Mouse (Mus musculus): ENCODE measurements at regions not wholly inside any gene's neighbourhood (a gene's known extent, or its start where the extent isn't known, plus 50 kb on each side); places are given as distances from the start of the nearest gene placed in this dataset.
A peak's percentile ranks its signal among the peaks of the same experiment; 100 is the strongest.

DNA sequence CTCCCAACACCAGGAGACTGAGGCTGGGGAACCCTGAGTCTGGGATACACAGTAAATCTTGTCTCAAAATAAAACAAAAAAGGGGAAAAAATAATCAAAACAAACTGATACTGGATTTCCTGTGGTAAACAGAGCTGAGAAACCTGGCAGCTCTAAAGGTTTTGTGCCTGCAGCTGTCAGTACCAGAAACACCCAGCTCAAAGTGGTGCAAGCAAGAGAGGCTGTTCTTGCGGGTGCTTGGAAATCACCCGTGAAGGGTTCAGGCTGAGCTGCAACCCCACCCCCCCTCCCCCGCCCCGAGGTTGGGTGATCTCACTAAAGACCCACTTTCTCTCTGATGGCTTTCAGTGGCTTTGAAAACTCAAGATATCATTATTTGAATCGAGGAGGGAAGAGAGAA, 90.1 kb upstream of the Sall1 start:
- no peak overlapping the region for H3K27ac ChIP-seq (ENCODE audit: low read depth, low read length)
- H3K9ac ChIP-seq (ENCODE audit: low read length), result no peak overlapping the region
- WGBS, result 57% methylated on average over 5 of the region's 5 CpGs
- no peaks in the 10 kb centered on the region for H3K9me3 ChIP-seq (ENCODE audit: control insufficient read depth, low read length)
- H3K36me3 ChIP-seq (ENCODE audit: control insufficient read depth, insufficient read depth, low read length), result no peaks in the 10 kb centered on the region
- no peaks in the 10 kb centered on the region for H3K27me3 ChIP-seq (ENCODE audit: control insufficient read depth, insufficient read depth, low read length)
- no peaks in the 10 kb centered on the region for H3K4me1 ChIP-seq (ENCODE audit: control insufficient read depth, insufficient read depth, low read length)
- DNase-seq (ENCODE audit: low spot score, missing footprints) (no peak), ATAC-seq (ENCODE audit: low FRiP score) (no peak)
- no peak overlapping the region for H3K4me2 ChIP-seq
- no peak overlapping the region for H3K4me3 ChIP-seq (ENCODE audit: low read depth, low read length)

DNA sequence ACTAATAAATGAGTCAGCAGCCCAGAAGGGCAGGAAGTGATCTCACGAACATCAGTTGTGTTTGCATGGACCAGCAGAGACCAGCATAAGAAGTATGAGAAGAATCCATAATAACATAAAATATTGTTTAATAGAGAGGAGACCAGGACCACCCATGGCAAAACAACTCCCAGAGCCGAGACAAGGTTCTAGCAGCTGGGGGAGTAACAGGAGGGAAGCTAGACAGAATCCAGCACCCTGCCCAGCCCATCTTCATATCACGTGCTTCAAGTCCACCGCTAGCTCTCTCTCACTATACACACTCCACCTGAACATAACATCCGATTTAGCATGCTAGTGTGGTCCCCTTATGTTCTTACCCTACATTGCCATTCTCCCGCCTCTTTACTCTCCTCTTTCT, 77.1 kb upstream of the Sall1 start:
- Histone ChIP-seq H3K27me3 (ENCODE audit: control insufficient read depth, insufficient read depth, low read length) (no peaks in the 10 kb centered on the region), H3K9ac (ENCODE audit: low read length) (no peak overlapping the region), H3K4me2 (no peak overlapping the region), H3K4me3 (ENCODE audit: low read depth, low read length) (no peak overlapping the region), H3K9me3 (ENCODE audit: control insufficient read depth, low read length) (no peaks in the 10 kb centered on the region), H3K4me1 (ENCODE audit: control insufficient read depth, insufficient read depth, low read length) (no peaks in the 10 kb centered on the region), H3K27ac (ENCODE audit: low read depth, low read length) (no peak overlapping the region), H3K36me3 (ENCODE audit: control insufficient read depth, insufficient read depth, low read length) (no peaks in the 10 kb centered on the region)
- peak; percentile 69 for DNase-seq (ENCODE audit: low spot score, missing footprints)
- WGBS, result 92% methylated on average over 6 of the region's 6 CpGs
- no peak for ATAC-seq (ENCODE audit: low FRiP score)

DNA sequence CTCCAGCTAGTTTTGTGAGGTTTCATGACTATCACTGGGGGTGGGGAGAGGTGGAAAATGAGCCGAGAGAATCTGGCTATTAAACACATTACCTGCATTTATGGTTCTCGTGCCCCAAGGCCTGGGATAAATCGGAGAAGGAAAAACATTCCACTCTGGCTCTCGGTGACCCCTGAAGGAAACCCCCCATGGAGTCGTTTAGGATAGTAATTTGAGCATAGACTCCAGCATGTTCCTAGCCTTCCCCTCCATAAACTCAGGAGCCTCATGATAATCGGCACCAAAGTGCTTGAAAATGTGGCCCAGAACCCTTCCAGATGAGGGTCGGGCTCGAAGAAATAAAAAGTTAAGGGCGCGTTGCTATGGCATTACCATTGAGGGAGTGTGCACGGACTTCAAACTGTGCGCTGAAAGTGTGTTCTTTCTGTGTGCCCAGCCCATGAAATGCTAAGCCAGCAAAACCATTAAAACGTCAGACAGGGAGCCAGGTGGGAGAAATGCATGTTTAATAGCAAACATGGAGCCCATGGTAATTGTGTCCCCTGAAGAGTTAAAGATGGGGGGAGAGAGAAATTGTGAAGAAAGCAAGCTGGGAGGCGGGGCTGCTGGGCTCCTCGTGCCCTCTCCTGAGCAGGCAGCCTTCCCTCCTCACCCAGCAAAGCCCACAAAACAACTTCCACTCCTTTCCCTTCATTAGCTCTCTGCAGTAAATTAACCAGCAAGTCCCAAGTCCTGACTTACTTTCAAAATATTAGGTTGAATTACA, 64.1 kb upstream of the Sall1 start:
- H3K4me2 ChIP-seq, result no peak overlapping the region
- no peak overlapping the region for H3K9ac ChIP-seq (ENCODE audit: low read length)
- no peak overlapping the region for H3K4me3 ChIP-seq (ENCODE audit: low read depth, low read length)
- H3K27me3 ChIP-seq (ENCODE audit: control insufficient read depth, insufficient read depth, low read length), result no peaks in the 10 kb centered on the region
- DNase-seq (ENCODE audit: low spot score, missing footprints) (no peak), ATAC-seq (ENCODE audit: low FRiP score) (no peak)
- H3K4me1 ChIP-seq (ENCODE audit: control insufficient read depth, insufficient read depth, low read length), result no peaks in the 10 kb centered on the region
- WGBS, result 73% methylated on average over 15 of the region's 15 CpGs
- H3K27ac ChIP-seq (ENCODE audit: low read depth, low read length), result no peak overlapping the region
- H3K36me3 ChIP-seq (ENCODE audit: control insufficient read depth, insufficient read depth, low read length), result no peaks in the 10 kb centered on the region
- H3K9me3 ChIP-seq (ENCODE audit: control insufficient read depth, low read length), result no peaks in the 10 kb centered on the region

DNA sequence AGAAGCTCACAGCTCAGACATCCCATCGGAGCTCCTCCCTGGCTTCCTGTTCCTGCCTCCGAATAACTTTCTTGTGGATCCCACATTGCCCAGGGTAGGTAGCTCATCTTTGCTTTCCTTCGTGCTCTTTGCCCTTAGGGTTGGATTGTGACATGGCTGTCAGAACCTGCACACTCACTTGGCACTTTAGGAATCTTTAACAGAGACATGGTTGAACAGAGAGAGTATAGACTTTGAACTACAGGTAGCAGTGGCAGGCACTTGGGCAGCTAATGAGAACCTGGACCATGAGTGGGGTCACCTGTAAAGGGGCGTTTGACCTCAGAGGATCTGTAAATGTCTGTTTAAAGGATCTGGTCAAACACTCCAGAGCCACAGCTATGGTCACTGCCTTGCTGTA, 62.4 kb upstream of the Sall1 start:
- Histone ChIP-seq H3K4me1 (ENCODE audit: control insufficient read depth, insufficient read depth, low read length) (no peaks in the 10 kb centered on the region), H3K9ac (ENCODE audit: low read length) (no peak overlapping the region), H3K4me3 (ENCODE audit: low read depth, low read length) (no peak overlapping the region), H3K27me3 (ENCODE audit: control insufficient read depth, insufficient read depth, low read length) (no peaks in the 10 kb centered on the region), H3K4me2 (no peak overlapping the region), H3K36me3 (ENCODE audit: control insufficient read depth, insufficient read depth, low read length) (no peaks in the 10 kb centered on the region), H3K27ac (ENCODE audit: low read depth, low read length) (no peak overlapping the region), H3K9me3 (ENCODE audit: control insufficient read depth, low read length) (no peaks in the 10 kb centered on the region)
- ATAC-seq (ENCODE audit: low FRiP score) (no peak), DNase-seq (ENCODE audit: low spot score, missing footprints) (no peak)
- WGBS, result 86% methylated on average over 4 of the region's 4 CpGs

GRCm38 (mm10) chr8:89097396-89097795, 53.4 kb upstream of the Sall1 start:
- Histone ChIP-seq H3K4me3 (ENCODE audit: low read depth, low read length) (no peak overlapping the region), H3K27ac (ENCODE audit: low read depth, low read length) (no peak overlapping the region), H3K4me2 (no peak overlapping the region), H3K9ac (ENCODE audit: low read length) (no peak overlapping the region), H3K4me1 (ENCODE audit: control insufficient read depth, insufficient read depth, low read length) (no peaks in the 10 kb centered on the region), H3K27me3 (ENCODE audit: control insufficient read depth, insufficient read depth, low read length) (no peaks in the 10 kb centered on the region), H3K36me3 (ENCODE audit: control insufficient read depth, insufficient read depth, low read length) (no peaks in the 10 kb centered on the region), H3K9me3 (ENCODE audit: control insufficient read depth, low read length) (no peaks in the 10 kb centered on the region)
- no peak for ATAC-seq (ENCODE audit: low FRiP score)
- no peak for DNase-seq (ENCODE audit: low spot score, missing footprints)
- WGBS, result 85% methylated on average over 4 of the region's 4 CpGs
